Mouse (Mus musculus): ENCODE results near the gene Jakmip3. TPM values are rescaled to one million over a fixed set of nuclear protein-coding genes. Genes with fewer than 3 reads are reported as not detected.
A peak's percentile ranks its signal among the peaks of the same experiment; 100 is the strongest.

Jakmip3 gene
- 10 to 100 TPM; 44.0 to 52.3 TPM for total RNA-seq (2021)

DNA sequence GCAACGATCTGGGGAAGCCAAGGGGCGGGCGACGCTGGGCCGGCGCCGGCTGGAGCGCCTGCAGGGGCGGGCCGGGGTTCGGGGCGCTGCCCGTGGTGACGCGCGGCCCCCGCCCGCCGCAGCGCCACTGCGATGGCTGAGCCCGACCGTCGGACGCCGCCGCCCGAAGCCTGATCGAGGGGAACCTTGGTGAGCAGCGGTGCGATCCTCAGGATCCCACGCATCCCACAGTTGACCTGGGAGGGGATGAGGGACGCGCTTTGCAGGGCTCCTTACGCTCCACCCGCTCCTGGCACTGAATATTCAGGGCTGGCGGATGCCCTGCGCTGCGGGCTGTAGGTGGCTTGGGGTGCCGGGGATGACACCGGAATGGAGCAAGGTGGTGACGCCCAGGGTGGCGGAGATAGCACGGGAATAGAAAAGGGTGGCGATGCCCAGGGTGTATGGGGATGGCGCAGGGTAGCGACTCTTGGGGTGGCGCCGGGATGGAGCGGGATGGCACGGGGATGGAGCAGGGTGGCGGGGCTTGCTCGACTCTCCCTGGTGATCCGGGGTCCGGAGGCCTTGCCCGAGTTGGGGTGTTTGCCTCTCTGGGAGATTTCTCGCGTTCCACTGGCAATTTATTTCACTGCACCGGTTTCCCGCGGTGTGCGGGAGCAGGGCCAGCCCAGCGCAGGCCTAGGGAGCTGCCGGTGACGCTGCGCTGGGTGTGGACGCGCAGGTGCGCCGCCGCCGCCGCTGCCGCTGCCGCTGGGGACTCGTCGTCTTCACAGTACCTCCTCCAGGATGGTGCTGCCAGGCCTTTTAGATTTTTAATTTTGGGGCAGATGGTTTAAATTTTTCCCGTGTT lies at the start of gene Jakmip3:
Gene Jakmip3, plus strand, starts transcription at position 119 of the 850 bp plus-strand sequence.
- peak; percentile 73 to 82 for DNase-seq (ENCODE audit: low spot score in 2 of 2)
- intact Hi-C loops (cut with DNase I): no loop called here

DNA sequence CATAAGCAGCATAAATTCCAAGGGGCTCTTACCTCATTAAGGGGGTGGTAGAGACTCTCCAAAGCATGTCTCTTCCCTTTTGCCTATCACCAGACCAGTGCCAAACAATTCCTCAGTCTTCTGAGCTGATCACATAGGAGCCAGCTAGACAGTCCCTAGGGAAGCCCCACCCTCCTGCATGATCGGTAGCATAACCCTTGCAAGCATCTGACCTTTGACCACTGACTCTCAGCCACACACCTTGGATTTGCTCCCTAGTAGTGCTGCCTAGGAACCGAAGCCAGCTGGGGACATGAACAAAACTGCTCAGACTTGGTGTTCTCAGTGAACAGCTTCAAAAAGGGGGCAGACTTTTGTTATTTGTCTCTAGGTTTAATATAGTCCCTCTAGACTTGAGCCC lies 42.4 kb upstream of the Jakmip3 start:
- intact Hi-C loops (cut with DNase I): no loop called here
- no peak for DNase-seq (ENCODE audit: low spot score in 2 of 2)

DNA sequence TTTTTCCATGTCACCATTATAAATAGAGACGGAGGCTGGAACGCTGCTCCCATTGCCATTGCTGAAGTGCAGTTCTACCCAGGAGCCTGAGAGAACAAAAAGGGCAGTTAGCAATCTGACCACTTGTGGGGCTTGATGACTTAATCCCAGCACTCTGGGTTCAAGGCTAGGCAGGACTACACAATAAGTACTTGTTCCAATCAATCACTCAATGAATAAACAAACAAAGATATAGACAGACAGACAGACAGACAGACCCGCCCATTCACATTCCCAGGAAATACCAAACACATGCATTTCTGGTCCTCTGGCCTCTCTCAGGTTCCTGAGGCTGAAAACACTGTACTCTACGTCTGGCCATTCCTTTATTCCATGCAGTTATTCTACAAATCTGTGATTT lies 41.8 kb upstream of the Jakmip3 start:
- intact Hi-C loops (cut with DNase I): no loop called here
- no peak for DNase-seq (ENCODE audit: low spot score in 2 of 2)

DNA sequence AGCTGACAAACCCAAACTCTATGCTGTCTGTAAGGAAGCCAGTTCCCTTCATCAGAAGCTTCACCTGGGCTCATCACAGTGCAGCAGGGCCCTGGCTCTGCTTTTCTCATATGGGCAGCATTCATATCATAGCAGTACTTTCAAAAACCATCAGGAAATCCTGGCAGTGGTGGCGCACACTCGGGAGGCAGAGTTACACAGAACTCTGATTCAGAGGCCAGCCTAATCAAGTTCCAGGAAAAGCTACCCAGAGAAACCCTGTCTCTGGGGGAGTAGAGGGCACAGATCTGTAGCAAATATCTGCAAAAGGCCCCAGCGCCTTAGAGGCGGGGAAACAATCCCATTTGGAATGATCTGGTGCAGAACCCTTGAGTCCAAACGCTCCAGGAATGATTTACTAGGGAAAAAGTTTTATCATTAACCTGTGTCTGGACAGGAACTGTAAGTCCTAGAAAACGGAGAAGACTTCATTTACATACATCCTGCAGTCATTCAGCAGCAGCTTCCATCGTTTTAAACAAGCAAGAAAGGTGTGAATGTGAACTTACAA lies 36.6 kb upstream of the Jakmip3 start:
- intact Hi-C loops (cut with DNase I): no loop called here

DNA sequence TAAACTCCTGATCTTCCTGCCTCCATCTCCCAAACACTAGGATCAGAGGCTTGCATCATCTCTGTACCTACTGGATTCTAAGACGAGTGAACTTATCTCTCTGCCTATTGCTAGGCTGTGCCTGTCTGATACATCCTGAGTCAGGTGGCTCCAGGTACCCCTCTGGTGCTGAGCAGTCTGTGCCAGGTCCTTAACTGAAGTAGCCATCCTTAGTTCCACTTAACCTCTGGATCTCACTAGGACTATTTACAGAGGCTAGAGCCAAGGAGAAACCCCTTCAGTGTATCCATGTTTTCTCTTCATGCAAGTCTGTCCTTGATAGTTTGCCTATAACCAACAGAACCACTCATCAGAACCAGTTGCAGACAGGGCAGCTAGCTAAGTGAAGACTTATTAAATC lies 34.1 kb upstream of the Jakmip3 start:
- intact Hi-C loops (cut with DNase I): no loop called here
- no peak for DNase-seq (ENCODE audit: low spot score in 2 of 2)

More for the DNA sequence above, 36.6 kb upstream of the Jakmip3 start:
- DNase-seq (ENCODE audit: low spot score in 2 of 2): no peak

DNA sequence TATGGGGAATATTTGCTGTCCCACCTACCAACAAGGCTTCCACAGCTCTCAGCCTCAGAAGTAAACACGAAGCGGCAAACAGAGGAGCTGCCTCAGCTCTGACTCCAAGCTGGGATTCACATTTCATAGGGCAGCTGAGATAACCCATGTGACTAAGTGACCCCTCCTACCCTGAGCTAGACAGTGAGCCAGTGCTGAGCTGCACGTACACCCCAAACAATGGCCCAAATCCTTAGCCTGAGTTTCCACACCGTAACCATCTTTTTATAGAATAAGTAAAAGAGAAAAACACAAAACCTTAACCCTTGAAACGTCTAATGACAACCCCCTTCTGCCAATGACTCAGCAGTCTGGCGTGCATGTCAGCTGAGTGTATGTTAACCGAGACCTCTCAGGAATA lies 33.5 kb upstream of the Jakmip3 start:
- intact Hi-C loops (cut with DNase I): no loop called here
- DNase-seq (ENCODE audit: low spot score in 2 of 2): peak; percentile 37 to 38

DNA sequence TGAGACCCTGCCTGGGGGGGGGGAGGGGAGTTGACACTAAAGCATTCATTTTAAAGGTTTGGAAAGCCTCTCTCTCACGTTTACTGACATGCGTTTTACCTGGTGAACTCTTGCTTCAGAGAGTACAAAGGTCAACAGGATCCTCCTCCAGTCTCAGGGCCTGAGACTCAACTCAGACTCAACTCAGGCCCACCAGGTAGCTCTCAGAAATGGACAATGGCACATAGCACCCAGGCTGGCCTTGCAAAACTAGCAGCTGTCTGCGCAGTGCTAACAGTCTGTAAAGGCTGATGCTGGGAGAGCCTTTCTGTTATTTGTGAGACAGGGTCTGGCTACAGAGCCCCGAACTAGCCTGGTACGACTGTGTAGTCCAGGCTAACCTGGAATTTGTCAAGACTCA lies 32.6 kb upstream of the Jakmip3 start:
- DNase-seq (ENCODE audit: low spot score in 2 of 2): no peak
- intact Hi-C loops (cut with DNase I): no loop called here

DNA sequence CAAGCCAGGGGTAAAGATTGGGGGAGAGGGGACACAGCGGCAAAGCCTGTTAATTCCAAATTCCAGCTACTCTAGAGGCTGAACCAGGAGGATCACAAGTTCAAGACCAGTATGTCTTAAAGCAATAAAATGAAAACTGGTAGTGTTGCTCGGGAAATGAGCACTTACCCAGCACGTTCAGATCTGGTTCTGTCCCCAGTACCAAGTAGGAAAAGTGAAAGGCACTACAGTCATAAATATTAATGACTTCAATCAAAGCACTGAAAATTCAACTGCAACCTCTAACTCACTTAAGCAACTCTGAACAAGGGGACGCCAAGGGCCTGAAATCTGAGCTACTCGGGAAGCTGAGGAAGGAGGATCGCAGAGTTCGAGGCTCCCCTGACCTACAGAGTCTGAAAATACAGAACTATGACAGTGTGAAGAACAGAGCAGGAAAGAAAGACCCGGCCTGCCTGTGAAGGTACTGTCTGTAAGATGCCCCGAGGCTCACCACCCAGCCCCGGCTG lies 31.7 kb upstream of the Jakmip3 start:
- DNase-seq (ENCODE audit: low spot score in 2 of 2): no peak
- intact Hi-C loops (cut with DNase I): loop anchor here (1.0 kb wide), 1 partner anchor 64 kb away; no protein-coding TSS in a partner anchor

DNA sequence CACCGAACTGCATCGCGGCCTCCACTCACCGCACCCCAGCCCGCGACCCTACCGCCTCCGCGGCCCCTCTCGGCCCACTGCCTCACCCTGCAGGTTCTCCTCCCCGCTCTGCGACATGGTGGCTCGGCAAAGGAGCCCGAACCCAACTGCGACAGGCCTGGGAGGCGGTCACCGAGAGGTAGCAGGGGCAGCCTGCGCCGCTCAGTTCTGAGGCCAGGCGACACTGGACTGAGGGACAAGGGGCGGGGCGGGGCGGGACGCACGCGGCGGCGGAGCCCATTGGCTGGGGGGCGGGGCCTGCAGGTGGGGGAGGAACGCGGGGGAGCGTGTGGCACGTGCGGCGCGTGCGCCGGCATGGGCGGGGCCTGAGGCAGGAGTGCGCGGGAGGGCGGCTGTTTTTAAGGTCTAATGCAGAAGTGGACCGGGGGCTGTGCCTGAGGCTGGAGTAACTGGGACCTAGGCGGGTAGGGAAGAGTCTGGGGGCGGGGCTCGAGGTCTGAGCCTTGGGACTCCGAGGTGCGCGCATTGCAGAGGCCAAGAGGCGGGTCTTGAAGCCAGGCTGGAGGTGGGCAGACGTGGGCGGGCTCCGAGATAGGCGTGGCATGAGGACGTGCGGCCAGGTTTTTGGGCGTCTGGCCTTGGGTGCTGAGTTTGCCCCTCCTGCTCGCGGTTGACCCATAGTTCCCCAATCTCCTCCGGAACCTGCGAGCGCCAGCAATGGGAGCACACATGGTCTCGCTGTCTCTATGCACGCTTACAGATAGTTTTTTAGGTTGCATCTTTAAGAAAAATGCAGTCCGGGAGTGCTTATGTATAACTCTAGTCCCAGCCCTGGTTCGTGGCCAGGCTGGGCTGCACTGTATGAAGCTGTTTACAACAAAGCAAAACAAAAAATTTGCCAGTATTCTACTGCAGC lies 31.0 kb upstream of the Jakmip3 start, which contains the start of gene Bnip3:
Gene Bnip3, minus strand, starts transcription at position 243 of the 916 bp plus-strand sequence.
- intact Hi-C loops (cut with DNase I): loop anchor here (1.0 kb wide), 1 partner anchor 64 kb away; no protein-coding TSS in a partner anchor

DNA sequence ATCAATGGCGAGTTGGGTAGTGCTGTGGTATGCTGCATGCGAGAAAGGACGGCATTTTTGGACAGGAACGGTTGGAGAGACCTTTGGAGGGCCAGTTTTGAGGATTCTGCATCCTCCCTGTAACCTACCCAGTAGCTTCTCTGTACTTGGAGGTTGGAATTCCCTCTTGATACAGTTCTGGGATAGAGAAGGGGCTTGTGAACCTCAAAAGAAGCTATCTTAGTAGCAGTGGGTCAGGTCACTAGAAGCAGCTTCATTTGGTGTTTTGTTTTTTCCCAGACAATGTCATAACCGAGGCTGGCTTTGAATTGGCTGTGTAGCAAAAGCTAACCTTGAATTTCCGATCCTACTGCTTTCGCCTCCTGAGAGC lies 30.4 kb upstream of the Jakmip3 start:
- DNase-seq (ENCODE audit: low spot score in 2 of 2): no peak
- intact Hi-C loops (cut with DNase I): no loop called here

More for the DNA sequence above, 31.0 kb upstream of the Jakmip3 start, which contains the start of gene Bnip3:
- DNase-seq (ENCODE audit: low spot score in 2 of 2): peak; percentile 86 to 88

DNA sequence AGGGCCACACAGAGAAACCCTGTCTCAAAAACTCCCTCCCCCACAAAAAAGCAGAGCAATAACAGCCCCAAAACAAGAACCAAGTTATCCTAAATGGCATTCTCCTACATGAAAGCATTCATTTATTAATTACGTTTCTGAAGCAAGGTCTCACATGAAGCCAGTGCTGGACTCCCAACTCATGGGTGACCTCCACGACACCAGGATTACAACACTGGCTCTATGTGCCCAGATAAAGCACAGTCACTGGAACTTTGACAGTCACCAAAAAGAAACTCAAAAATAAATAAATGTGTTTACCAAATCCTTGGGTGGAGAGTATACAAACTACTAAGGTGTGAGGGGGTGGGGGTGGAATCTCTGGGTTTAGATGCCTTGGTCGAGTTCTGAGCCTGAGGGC lies 26.9 kb upstream of the Jakmip3 start:
- no peak for DNase-seq (ENCODE audit: low spot score in 2 of 2)
- intact Hi-C loops (cut with DNase I): no loop called here

DNA sequence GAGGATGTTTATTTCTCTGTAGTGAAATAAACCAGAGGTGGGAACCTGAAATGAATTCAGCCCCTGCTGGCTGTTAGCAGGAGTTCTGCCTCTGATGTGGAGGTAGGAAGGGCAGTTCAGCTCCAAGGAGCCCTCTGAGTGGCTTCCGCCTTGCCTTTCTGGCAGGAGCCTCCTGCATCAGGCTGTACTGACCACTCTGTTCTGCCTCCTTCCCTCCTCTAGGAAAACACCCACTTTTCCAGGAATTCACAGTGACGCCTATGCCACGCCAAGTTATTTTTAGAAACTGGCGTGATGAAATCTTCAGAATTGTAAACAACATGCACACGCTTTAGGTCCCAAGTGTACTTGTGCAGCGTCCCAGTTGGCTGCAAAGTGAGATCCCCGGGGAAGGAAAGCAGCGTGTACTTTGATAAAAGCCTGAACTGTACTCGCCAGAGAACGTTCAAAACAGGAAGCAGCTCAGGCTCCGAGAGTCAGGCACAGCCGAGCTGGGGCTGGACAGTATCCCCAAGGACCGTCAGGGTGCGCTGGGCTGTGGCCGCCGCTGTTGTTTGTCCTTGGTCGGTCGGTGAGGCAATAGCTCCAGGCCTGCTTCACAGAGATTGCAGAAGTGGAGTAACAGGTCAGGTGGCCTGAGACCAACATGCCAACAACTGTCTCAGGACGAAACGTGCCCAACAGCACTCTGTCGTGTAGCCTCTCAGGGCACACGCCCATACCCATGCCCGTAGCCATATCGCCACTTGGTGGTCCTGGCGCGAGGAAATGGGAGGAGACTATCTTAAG lies 21.2 kb upstream of the Jakmip3 start:
- peak; percentile 34 to 41 for DNase-seq (ENCODE audit: low spot score in 2 of 2)
- intact Hi-C loops (cut with DNase I): no loop called here

DNA sequence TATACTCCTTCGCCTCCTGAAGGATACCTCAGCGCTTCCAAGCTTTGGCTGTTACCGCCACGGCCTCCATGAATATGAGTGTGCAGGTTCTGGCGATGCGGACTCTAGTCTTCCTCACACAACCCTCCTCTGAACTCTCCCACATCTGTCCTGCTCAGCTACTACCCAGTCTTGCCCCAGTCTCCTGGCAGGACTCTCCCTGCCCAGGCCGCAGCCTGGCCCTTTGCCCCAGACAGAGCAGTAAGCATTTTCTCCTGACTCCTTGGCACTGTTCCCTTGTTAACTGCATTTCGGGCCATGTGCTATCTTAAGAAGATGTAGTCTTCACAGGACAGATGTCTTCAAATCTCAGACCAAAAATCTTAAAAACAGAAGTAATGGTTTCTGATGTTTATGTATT lies 18.9 kb upstream of the Jakmip3 start:
- intact Hi-C loops (cut with DNase I): loop anchor here (5.0 kb wide), 1 partner anchor 79 kb away; no protein-coding TSS in a partner anchor

DNA sequence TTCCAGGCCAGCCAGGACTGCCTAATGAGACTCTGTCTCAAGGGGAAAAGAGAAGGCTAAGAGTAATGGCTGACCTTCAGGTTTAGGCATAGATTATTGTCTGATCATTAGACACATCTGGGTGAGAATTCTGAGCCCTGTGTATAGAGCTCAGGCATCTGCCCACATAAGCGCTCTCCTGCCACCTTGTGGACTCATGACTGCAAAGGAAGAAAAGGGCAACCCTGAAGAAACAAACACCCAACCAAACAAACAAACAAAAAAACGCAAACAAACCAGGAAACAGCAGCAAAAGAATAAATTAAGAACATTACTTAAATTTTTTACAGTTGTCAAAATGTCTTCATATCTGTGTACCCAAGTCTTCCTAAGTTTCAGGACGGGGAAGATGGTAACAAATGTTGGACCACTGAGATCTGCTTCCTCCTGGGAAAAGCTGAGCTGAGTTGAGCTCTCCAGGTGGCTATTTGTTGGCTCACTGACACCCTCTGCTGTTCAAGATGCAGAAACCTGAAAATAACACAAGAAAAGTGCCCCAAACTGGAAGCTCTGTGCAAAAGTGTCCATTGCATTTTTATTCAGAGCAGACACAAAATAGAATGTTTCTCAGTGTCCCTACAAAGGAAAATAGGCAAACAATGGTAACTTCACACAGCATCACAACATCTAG lies 16.6 kb upstream of the Jakmip3 start:
- no peak for DNase-seq (ENCODE audit: low spot score in 2 of 2)
- intact Hi-C loops (cut with DNase I): loop anchor here (5.0 kb wide), 1 partner anchor 82 kb away; no protein-coding TSS in a partner anchor

More for the DNA sequence above, 18.9 kb upstream of the Jakmip3 start:
- no peak for DNase-seq (ENCODE audit: low spot score in 2 of 2)

DNA sequence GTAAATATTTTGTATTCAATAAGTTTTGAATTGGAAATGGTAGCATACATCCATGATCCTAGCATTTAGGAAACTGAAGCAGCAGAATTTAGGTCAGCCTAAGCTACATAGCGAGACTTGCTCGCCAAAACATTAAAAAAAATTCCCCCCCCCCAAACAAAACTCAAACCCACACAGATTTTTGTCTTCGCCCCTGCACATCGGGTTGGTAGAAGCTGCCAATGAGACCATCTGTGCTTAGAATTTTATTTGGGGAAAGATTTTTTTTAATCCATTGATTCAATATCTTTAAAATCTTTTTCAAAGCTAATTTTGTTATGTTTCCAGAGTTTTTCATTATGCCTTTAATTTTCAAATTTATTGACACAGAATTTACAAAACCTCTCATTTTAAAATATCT lies 12.1 kb upstream of the Jakmip3 start:
- DNase-seq (ENCODE audit: low spot score in 2 of 2): no peak
- intact Hi-C loops (cut with DNase I): no loop called here

DNA sequence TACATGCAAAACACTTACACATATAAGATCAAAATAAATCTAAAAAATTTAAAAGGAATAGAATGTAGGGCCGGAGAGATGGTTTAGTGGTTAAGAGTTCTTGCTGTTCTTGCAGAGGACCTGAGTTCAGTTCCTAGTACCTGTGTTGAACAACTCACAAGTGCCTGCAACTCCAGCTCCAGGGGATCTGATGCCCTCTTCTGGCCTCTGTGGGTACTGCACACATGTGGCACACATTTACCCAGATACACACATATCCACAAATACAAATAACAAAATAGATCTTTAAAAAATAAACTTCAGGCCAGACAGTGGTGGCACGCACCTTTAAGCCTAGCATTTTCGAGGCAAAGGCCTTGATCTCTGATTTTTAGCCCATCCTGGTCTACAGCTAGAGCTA lies 6.0 kb upstream of the Jakmip3 start:
- intact Hi-C loops (cut with DNase I): no loop called here
- no peak for DNase-seq (ENCODE audit: low spot score in 2 of 2)

DNA sequence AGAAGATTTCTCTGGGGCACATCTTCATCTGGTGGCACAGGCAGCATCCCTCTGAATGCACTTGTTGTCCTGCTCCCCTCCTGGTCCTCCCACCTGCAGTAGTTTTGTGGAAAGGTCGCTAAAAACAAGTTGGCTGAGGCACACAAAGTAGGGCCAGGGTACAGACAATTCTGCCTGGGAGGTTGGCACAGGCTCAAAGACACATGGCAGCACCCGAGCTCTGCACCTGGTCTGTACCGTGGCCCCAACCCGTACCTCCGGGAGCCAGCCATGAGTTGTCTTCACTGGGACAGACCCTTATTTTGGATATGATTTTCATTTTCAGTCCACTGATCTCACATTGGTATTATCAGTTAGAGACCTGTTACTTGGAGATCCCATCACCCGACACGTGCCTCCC lies 1.5 kb upstream of the Jakmip3 start:
- DNase-seq (ENCODE audit: low spot score in 2 of 2): no peak
- intact Hi-C loops (cut with DNase I): no loop called here

DNA sequence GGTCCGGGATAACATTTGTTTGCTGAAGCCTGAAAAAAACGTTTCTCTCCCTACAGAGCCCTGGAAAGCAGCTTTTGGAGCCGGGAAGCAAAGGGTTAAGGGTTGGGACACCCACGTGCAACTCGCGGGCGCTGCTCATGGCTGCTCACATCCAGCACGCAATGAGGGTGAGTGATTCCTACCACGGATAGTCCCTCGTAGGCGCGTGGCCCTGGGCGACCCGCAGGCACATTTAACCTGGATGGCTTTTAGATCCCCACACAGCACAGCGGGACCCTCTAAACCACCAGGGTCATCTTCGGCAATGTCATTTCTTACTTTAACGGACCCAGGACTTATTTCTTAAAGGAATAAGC lies 296 bp upstream of the Jakmip3 start:
- DNase-seq (ENCODE audit: low spot score in 2 of 2): peak; percentile 71 to 75
- intact Hi-C loops (cut with DNase I): no loop called here

DNA sequence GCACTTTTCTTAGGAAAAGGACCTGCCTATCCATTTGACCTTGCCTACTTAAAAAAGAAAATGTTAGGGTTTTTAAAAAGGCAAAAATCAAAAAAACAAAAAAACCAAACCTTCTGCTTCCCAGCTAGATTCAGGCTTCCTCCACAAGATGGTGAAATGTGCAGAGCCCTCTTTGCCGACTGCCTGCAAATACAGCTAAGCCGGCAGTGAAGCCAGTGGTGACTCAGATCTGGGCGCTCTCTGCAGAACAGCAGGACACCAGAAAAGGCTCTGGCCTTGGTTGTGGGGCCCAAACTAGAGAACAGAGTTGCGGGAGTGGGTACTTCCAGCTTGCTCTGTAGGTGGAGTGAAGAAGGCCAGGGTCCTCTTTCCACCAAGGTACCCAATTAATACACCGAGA lies 1.0 kb downstream of the Jakmip3 start:
- intact Hi-C loops (cut with DNase I): no loop called here
- DNase-seq (ENCODE audit: low spot score in 2 of 2): no peak
